Mouse (Mus musculus) frontal cortex, postnatal 10 days (tissue): ENCODE results near the gene Rps27l.
"Not testable (repeated sequence)": the region's sequence is repeated elsewhere in the genome, so short reads cannot be mapped to it uniquely, and the experiment has no call there.

Experiments
- DNase-seq, 2 experiments: peaks; one replicate each; pipeline ENCODE4 v3.0.0; 2022; ENCODE audit warnings: low spot score in 2 of 2, mixed read lengths in 1 of 2

Rps27l gene

DNA sequence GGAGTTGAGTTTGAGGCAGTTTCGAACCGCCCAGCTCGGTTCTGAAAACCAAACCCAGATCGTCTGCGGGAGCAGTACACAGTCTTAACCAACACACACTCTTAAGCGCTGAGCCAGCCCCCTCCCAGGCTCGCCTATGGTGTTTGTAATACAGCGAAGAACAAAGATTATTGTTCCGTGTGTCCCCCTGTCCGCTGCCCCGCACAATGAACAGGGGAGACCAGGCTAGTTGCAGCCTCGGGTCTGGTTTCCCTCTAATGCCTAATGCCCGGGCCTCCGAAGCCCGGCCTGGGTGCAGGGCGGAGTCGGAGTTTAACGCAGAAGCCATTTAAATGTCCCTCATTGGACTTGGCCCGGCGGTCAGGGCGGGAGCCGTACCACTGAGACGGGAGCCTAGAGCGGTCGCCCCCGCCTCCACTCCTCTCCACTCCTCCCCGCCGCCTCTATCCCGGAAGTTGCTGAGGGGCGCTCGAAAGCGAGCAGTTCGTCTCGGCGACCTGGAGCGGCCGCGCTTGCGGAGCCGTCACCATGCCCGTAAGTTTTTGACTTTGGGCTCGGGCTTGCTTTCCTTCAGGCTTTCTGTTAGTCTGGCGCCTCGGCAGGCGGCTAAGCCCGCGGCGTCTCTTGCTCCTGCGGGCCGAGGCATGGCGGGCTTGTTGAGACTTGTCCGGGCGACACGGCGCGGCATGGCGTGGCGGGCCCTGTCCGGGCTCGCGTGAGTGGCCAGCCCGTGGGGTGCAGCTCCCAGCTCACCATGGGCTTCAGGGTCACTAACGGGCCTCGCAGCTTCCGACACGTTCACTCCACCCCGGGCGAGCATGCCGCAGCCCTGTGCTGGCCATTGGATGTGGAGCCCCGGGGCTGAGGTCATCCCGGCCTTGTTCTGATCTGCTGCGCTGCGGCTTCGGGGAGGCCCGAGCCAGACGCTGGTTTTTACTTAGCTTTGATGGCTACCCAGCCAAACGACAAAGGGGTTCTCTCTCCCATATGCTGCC lies at the start of gene Rps27l:
Rps27l (plus strand) TSS at position 440 of the 995 bp plus-strand sequence.
- DNase-seq, result peak; percentile 82 to 88

DNA sequence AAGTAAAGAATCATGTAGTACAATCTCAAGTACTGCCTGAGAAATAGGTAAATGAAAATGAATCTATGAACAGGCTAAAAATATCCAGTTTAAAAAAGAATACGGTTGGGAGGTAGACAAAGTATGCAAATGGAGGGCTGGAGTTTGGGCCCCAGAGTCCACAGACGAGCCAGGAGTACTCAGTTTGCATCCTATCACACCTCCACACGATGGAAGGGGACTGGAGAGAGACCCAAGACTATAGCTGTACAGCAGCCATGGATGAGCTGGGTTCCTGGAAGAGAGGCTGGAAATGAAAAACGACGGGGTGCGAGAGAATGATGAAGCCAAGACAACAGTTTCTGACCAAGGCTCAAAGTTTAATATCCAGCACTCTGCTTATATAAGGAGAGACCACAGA lies 48.9 kb upstream of the Rps27l start:
- DNase-seq, result no peak

DNA sequence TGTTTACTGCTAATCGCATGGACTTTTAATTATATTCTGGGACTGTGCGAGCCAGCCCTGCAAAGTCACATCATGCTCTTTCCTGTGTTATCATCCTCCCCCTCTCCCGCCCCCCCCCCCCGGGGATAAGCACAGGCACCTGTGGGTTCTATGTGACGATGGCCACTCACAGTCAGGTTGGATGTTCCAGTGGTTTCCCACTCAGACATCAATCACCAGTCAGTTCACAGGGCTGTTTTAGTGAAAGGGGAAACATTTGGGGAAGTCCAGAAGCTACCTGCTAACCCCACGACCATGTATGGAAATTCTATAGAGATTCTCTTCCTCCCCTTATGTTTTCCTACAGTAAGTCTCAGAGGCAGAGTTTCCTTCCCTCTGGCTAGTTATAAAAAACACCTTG lies 48.0 kb upstream of the Rps27l start:
- DNase-seq, result no peak

DNA sequence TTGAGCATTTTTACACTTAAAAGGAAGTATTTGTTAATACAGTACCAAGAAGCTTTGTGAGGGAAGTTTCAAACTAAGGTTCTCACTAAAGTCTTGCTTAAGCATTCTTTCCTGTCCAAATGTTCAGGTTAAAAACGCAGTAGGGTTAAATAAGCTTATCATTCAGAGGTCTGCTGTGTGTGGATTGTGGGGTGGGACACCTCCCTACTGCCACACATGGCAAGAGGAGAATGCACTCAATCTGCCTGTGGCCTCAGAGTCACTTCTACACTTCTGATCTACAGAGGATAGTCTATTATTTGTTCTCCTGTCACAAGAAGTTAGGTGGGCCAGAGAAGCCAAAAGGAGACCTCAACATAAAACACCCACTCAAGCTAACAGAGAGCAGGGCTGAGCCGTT lies 46.8 kb upstream of the Rps27l start:
- DNase-seq, result no peak

GRCm38 (mm10) chr9:66899526-66899925 lies 46.4 kb upstream of the Rps27l start:
- no peak for DNase-seq

GRCm38 (mm10) chr9:66905990-66906389 lies 39.9 kb upstream of the Rps27l start:
- no peak for DNase-seq

DNA sequence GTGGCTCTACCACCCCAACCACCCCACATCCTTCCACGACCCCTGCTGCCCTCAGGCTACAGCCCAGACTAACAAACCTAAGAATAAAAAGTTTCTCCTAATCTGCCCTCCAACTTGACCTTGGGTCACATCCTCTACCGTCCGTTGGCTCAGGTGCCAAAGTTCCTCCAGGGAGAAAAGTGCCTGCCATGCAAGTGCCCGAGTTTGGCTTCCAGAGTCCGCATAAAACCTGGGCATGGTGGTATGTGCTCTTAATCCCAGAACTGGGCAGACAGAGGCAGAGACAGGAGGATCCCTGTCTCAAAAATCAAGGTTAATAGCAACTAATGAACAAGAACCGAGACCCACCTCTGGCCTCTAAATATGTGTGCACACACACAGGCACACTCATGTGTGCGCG lies 38.8 kb upstream of the Rps27l start:
- no peak for DNase-seq

GRCm38 (mm10) chr9:66907746-66908397 lies 38.0 kb upstream of the Rps27l start:
- DNase-seq, result no peak

- DNase-seq, result no peak
These were observed 36.0 kb upstream of the Rps27l start for GRCm38 (mm10) chr9:66909922-66910321.

GRCm38 (mm10) chr9:66910677-66911076 lies 35.2 kb upstream of the Rps27l start:
- no peak for DNase-seq

DNA sequence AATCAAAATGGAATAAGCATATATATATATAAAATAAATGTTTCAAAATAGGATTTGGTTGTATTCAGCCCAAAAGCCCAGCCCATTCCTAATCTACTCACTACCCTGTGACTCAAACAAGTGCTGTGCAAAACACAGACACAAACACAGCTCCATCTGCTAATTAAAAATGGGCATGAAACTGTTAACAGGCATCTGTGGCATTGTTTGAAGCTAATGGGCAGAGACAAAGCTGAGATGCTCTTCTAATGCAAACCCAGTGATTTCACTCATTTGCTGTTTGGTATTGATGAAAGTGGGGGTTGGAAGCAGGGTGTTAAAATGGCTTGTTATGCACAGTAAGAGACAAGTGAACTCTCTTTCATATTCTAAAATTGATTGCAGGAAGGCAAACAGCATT lies 33.6 kb upstream of the Rps27l start:
- DNase-seq, result no peak

GRCm38 (mm10) chr9:66913254-66913934 lies 32.5 kb upstream of the Rps27l start:
- DNase-seq, result not testable (repeated sequence)

GRCm38 (mm10) chr9:66914540-66914939 lies 31.3 kb upstream of the Rps27l start:
- no peak for DNase-seq

DNA sequence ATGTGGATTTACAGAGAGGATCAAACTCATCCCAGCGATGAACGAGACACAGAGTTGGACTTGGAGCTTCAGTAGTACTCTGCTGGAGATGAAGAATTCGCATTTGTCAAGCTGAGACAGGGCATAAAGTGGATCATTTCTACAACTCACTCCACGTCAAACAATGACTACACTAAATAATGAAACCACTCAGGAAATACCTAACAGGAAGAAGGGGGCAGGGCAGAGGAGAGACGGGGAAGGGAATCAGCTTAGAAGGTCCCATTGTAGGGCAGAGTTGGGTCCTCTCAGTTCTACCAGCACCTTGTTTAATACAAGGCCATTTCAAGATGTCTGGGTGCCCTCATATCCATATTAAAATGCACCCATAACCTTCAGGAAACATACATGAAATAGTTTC lies 30.5 kb upstream of the Rps27l start:
- DNase-seq, result no peak

- no peak for DNase-seq
These were observed 29.8 kb upstream of the Rps27l start for GRCm38 (mm10) chr9:66915869-66916785.

- DNase-seq, result no peak
These were observed 28.5 kb upstream of the Rps27l start for GRCm38 (mm10) chr9:66917216-66917891.

DNA sequence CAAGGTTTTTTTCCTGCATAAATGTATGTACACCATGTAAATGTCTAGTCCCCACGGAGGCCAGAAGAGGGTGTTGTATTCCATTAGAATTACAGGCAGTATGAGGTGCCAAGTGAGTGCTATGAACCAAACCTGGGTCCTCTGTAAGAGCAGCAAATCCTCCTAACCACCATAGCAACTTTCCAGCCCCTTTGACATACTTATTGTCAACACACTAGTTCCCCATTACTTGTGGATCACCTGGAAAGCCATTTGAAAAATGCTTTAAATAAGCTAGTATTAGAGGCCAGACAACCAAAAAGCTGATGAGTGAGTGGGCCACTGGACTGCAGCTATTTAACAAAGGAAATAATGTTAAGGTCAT lies 28.0 kb upstream of the Rps27l start:
- DNase-seq, result no peak

GRCm38 (mm10) chr9:66918672-66919330 lies 27.1 kb upstream of the Rps27l start:
- DNase-seq, result no peak

DNA sequence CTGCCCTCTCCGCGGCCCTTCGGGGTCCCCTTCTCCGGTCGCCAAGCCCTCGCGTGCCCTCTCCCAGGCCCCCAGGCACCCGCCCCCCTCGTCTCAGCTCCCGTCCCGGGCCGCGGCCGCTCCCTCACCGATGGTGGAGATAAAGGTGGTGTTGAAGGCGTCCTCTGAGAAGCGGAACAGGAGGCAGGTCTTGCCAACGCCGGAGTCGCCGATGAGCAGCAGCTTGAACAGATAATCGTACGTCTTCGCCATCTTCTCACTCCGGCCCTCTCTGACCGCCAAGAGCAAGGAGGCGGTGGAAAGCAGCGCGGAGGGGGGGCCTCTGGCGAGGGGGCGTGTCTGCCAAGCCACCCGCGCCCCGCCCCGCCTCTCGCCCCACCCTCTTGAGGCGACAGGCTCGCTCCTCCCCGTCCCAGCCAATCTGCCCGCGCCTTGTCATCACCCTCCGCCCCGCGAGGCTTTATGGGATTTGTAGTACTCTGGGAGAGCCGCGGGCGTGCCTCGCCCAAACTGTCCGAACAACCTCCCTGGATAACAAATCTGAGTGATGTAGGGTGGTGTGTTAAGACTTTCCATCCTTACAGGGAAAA lies 26.4 kb upstream of the Rps27l start, which contains the start of gene Rab8b:
Rab8b (minus strand) TSS at position 306 of the 590 bp plus-strand sequence.
- peak; percentile 92 to 95 for DNase-seq

- DNase-seq, result peak in 1 of 2 experiments; percentile 25
These were observed 25.9 kb upstream of the Rps27l start for GRCm38 (mm10) chr9:66919981-66920380.
